Mouse (Mus musculus) heart, embryonic 13.5 days (tissue): Measurements from ENCODE around the gene Ptprm. TPM values are rescaled to one million over a fixed set of nuclear protein-coding genes. Genes with fewer than 3 reads are reported as not detected.
A peak's percentile ranks its signal among the peaks of the same experiment; 100 is the strongest.

Source experiments
- ATAC-seq: fragments of 200-750 bp; cut with Nextera tagmentation; 2 replicates; pipeline ENCODE4 v1.8.0; 2017; ENCODE audit warnings: moderate TSS enrichment; ENCODE audit not compliant: insufficient number of reproducible peaks, low FRiP score, low TSS enrichment; ENCODE audit errors: extremely low read depth
- H3K27ac ChIP-seq: fragments of 300-500 bp; sonication (generic); replicated peaks from 2 replicates; pipeline ENCODE4 v1.5.1; 2015; ENCODE audit warnings: moderate library complexity, mild to moderate bottlenecking, inconsistent platforms
- H3K27me3 ChIP-seq: fragments of 300-500 bp; sonication (generic); replicated peaks from 2 replicates; pipeline ENCODE4 v1.6.1; 2015; ENCODE audit warnings: mild to moderate bottlenecking, inconsistent platforms
- H3K36me3 ChIP-seq: fragments of 300-500 bp; sonication (generic); 2 replicates; pipeline ENCODE4 v1.6.1; 2015; ENCODE audit warnings: mild to moderate bottlenecking, inconsistent platforms
- H3K4me1 ChIP-seq: fragments of 300-500 bp; sonication (generic); 2 replicates; pipeline ENCODE4 v1.6.1; 2015; ENCODE audit warnings: inconsistent platforms
- H3K4me2 ChIP-seq: fragments of 300-500 bp; sonication (generic); 2 replicates; pipeline ENCODE4 v1.6.1; 2015; ENCODE audit warnings: inconsistent platforms, mild to moderate bottlenecking, moderate library complexity
- H3K4me3 ChIP-seq: fragments of 300-500 bp; sonication (generic); 2 replicates; pipeline ENCODE4 v1.5.1; 2015; ENCODE audit warnings: moderate library complexity, mild to moderate bottlenecking, inconsistent platforms
- H3K9ac ChIP-seq: fragments of 300-500 bp; sonication (generic); 2 replicates; pipeline ENCODE4 v1.6.1; 2015; ENCODE audit warnings: inconsistent platforms, mild to moderate bottlenecking, moderate library complexity
- H3K9me3 ChIP-seq: fragments of 300-500 bp; sonication (generic); 2 replicates; pipeline ENCODE4 v1.6.1; 2016; ENCODE audit warnings: inconsistent platforms
- WGBS: fragments of 180-500 bp; shearing (Covaris S2); methylation state at CpG from one replicate; pipeline ENCODE4 v1.1.7; 2015; ENCODE audit warnings: mixed read lengths; 5-methylcytosine and 5-hydroxymethylcytosine counted together
- polyA plus RNA-seq: library from polyadenylated mRNA; unstranded; fragments of >200 nt; fragmentation: Nextera tagmentation; extraction: Ambion mirVana; gene quantifications from 2 replicates; pipeline ENCODE4 v1.2.1, GENCODE M21; 2015

Gene Ptprm
- 11.6 and 12.7 TPM in 2 replicates for polyA plus RNA-seq

GRCm38 (mm10) chr17:67354451-67355011 lies at the start of gene Ptprm:
Ptprm (minus strand) TSS chr17:67354457.
- Histone ChIP-seq H3K4me1 (peaks cover 17% of the 10 kb centered on the region), H3K9ac (peak within 1 kb of the TSS; percentile 95), H3K9me3 (no peaks in the 10 kb centered on the region), H3K36me3 (no peaks in the 10 kb centered on the region), H3K4me2 (peak within 1 kb of the TSS; percentile 91), H3K27ac (peak within 1 kb of the TSS; percentile 82), H3K27me3 (no peaks in the 10 kb centered on the region; the same call in 1 of the 2 replicates), H3K4me3 (peak within 1 kb of the TSS; percentile 81)
- WGBS = under 1% methylated on average over 67 of the region's 73 CpGs
- ATAC-seq = peak; percentile 74

- H3K27ac ChIP-seq = no peak overlapping the region
- no peak overlapping the region for H3K4me3 ChIP-seq
- no peaks in the 10 kb centered on the region for H3K36me3 ChIP-seq
- 77% methylated on average over 2 of the region's 2 CpGs for WGBS
- no peaks in the 10 kb centered on the region for H3K27me3 ChIP-seq
- no peak for ATAC-seq
- H3K4me2 ChIP-seq = no peak overlapping the region
- no peak overlapping the region for H3K9ac ChIP-seq
- no peaks in the 10 kb centered on the region for H3K9me3 ChIP-seq
- H3K4me1 ChIP-seq = 0 out of 2 replicates have a peak, but pooled peaks cover under 1% of the 10 kb centered on the region
These were observed 41.9 kb upstream of the Ptprm start for GRCm38 (mm10) chr17:67396205-67396604.

- Histone ChIP-seq H3K4me1 (peaks cover 11% of the 10 kb centered on the region), H3K4me2 (no peak overlapping the region), H3K9ac (no peak overlapping the region), H3K27me3 (no peaks in the 10 kb centered on the region), H3K9me3 (no peaks in the 10 kb centered on the region), H3K4me3 (no peak overlapping the region), H3K27ac (no peak overlapping the region; the same call in 1 of the 2 replicates), H3K36me3 (no peaks in the 10 kb centered on the region)
- ATAC-seq = no peak
- WGBS = 15% methylated on average over 5 of the region's 5 CpGs
These were observed 36.6 kb upstream of the Ptprm start for GRCm38 (mm10) chr17:67390851-67391250.

- no peak overlapping the region for H3K4me3 ChIP-seq
- H3K36me3 ChIP-seq = no peaks in the 10 kb centered on the region
- H3K9ac ChIP-seq = no peak overlapping the region
- H3K4me1 ChIP-seq = peaks cover 11% of the 10 kb centered on the region
- no peak for ATAC-seq
- H3K4me2 ChIP-seq = no peak overlapping the region
- 80% methylated on average over 7 of the region's 7 CpGs for WGBS
- H3K9me3 ChIP-seq = no peaks in the 10 kb centered on the region
- no peak overlapping the region for H3K27ac ChIP-seq
- H3K27me3 ChIP-seq = no peaks in the 10 kb centered on the region
These were observed 33.9 kb upstream of the Ptprm start for GRCm38 (mm10) chr17:67388171-67388570.

GRCm38 (mm10) chr17:67385286-67385685 lies 31.0 kb upstream of the Ptprm start:
- 61% methylated on average over 6 of the region's 6 CpGs for WGBS
- H3K36me3 ChIP-seq = no peaks in the 10 kb centered on the region
- no peak overlapping the region for H3K4me3 ChIP-seq
- peaks cover 8% of the 10 kb centered on the region for H3K4me1 ChIP-seq
- H3K27me3 ChIP-seq = no peaks in the 10 kb centered on the region
- no peak for ATAC-seq
- no peaks in the 10 kb centered on the region for H3K9me3 ChIP-seq
- H3K9ac ChIP-seq = no peak overlapping the region
- H3K4me2 ChIP-seq = no peak overlapping the region
- H3K27ac ChIP-seq = no peak overlapping the region

GRCm38 (mm10) chr17:67383635-67384034 lies 29.4 kb upstream of the Ptprm start:
- Histone ChIP-seq H3K9me3 (no peaks in the 10 kb centered on the region), H3K27me3 (no peaks in the 10 kb centered on the region), H3K9ac (no peak overlapping the region), H3K36me3 (no peaks in the 10 kb centered on the region), H3K4me1 (peaks cover 6% of the 10 kb centered on the region), H3K4me3 (no peak overlapping the region), H3K4me2 (no peak overlapping the region), H3K27ac (no peak overlapping the region)
- 82% methylated on average over 1 of the region's 1 CpGs for WGBS
- no peak for ATAC-seq

- Histone ChIP-seq H3K27ac (no peak overlapping the region), H3K36me3 (no peaks in the 10 kb centered on the region), H3K4me1 (peaks cover 6% of the 10 kb centered on the region), H3K27me3 (no peaks in the 10 kb centered on the region), H3K9ac (no peak overlapping the region), H3K4me2 (no peak overlapping the region), H3K9me3 (no peaks in the 10 kb centered on the region), H3K4me3 (no peak overlapping the region)
- WGBS = 61% methylated on average over 5 of the region's 5 CpGs
- ATAC-seq = no peak
These were observed 27.4 kb upstream of the Ptprm start for GRCm38 (mm10) chr17:67381618-67382017.

GRCm38 (mm10) chr17:67367866-67368265 lies 13.6 kb upstream of the Ptprm start:
- Histone ChIP-seq H3K4me3 (no peak overlapping the region), H3K36me3 (no peaks in the 10 kb centered on the region), H3K27ac (no peak overlapping the region), H3K9ac (no peak overlapping the region), H3K4me2 (no peak overlapping the region), H3K9me3 (no peaks in the 10 kb centered on the region), H3K27me3 (no peaks in the 10 kb centered on the region), H3K4me1 (no peaks in the 10 kb centered on the region)
- ATAC-seq = no peak
- WGBS = 84% methylated on average over 7 of the region's 7 CpGs

GRCm38 (mm10) chr17:67364491-67364890 lies 10.2 kb upstream of the Ptprm start:
- no peak overlapping the region for H3K27ac ChIP-seq
- no peak for ATAC-seq
- no peaks in the 10 kb centered on the region for H3K27me3 ChIP-seq
- WGBS = 76% methylated on average over 1 of the region's 1 CpGs
- H3K36me3 ChIP-seq = no peaks in the 10 kb centered on the region
- H3K4me2 ChIP-seq = no peak overlapping the region
- H3K4me1 ChIP-seq = peaks cover 5% of the 10 kb centered on the region; the same call in 1 of the 2 replicates
- no peaks in the 10 kb centered on the region for H3K9me3 ChIP-seq
- H3K9ac ChIP-seq = no peak overlapping the region
- no peak overlapping the region for H3K4me3 ChIP-seq

- H3K27ac ChIP-seq = no peak overlapping the region
- no peaks in the 10 kb centered on the region for H3K36me3 ChIP-seq
- H3K9ac ChIP-seq = no peak overlapping the region
- no peak overlapping the region for H3K4me3 ChIP-seq
- no peaks in the 10 kb centered on the region for H3K27me3 ChIP-seq
- ATAC-seq = no peak
- no peak overlapping the region for H3K4me2 ChIP-seq
- H3K4me1 ChIP-seq = peaks cover 5% of the 10 kb centered on the region; the same call in 1 of the 2 replicates
- WGBS = 73% methylated on average over 11 of the region's 11 CpGs
- no peaks in the 10 kb centered on the region for H3K9me3 ChIP-seq
These were observed 9.3 kb upstream of the Ptprm start for GRCm38 (mm10) chr17:67363377-67364070.

GRCm38 (mm10) chr17:67362131-67362530 lies 7.9 kb upstream of the Ptprm start:
- Histone ChIP-seq H3K9me3 (no peaks in the 10 kb centered on the region), H3K4me3 (no peak overlapping the region), H3K4me1 (peaks cover 5% of the 10 kb centered on the region; the same call in 1 of the 2 replicates), H3K27ac (no peak overlapping the region), H3K4me2 (no peak overlapping the region), H3K27me3 (no peaks in the 10 kb centered on the region), H3K9ac (no peak overlapping the region), H3K36me3 (no peaks in the 10 kb centered on the region)
- 75% methylated on average over 6 of the region's 6 CpGs for WGBS
- no peak for ATAC-seq

- H3K27ac ChIP-seq = no peak overlapping the region
- H3K36me3 ChIP-seq = no peaks in the 10 kb centered on the region
- ATAC-seq = no peak
- H3K4me2 ChIP-seq = no peak overlapping the region
- no peak overlapping the region for H3K4me3 ChIP-seq
- H3K27me3 ChIP-seq = no peaks in the 10 kb centered on the region
- H3K4me1 ChIP-seq = peaks cover 5% of the 10 kb centered on the region; the same call in 1 of the 2 replicates
- no peaks in the 10 kb centered on the region for H3K9me3 ChIP-seq
- H3K9ac ChIP-seq = no peak overlapping the region
- WGBS = 13% methylated on average over 3 of the region's 3 CpGs
These were observed 6.3 kb upstream of the Ptprm start for GRCm38 (mm10) chr17:67360606-67361005.
